In genomic region chr1:52306892-52307291, GRCm38 (mm10) we compare ENCODE assay signal across 9 mouse cellular contexts.
DNase-seq lines count a peak whose midpoint lies in the region; ATAC-seq and TF ChIP-seq lines count a peak whose summit lies in the region.
"Had no signal": no experiment of that assay in that cellular context is flagged by ENCODE, and none has a peak within 500 bp of the region (broad histone marks: within the 10 kb centered on the region; RNA-seq: fewer than 3 reads in every experiment).

No protein-coding gene starts in this region.

- H3K27ac ChIP-seq in intestine, embryonic 14.5 days (ENCODE audit: low read depth) = no peak overlapping the region
- H3K27ac ChIP-seq in intestine, embryonic 16.5 days (ENCODE audit: low read length) = no peak overlapping the region
- no peak overlapping the region for H3K27ac ChIP-seq in embryonic facial prominence, embryonic 10.5 days (replicated peaks)
- H3K27ac ChIP-seq in neural tube, embryonic 14.5 days (ENCODE audit: low read depth, low read length) = no peak overlapping the region
- H3K27ac ChIP-seq: embryonic facial prominence, embryonic 12.5 days had no signal

- no peak for ATAC-seq in intestine, embryonic 14.5 days (replicated peaks; ENCODE audit: low FRiP score, low TSS enrichment, low read depth)
- no peak for ATAC-seq in intestine, embryonic 16.5 days
- ATAC-seq in G1E (ENCODE audit: extremely low read depth, insufficient number of reproducible peaks, low FRiP score, poor library complexity, severe bottlenecking) = no peak
- peak; percentile 63 for ATAC-seq in neural tube, embryonic 14.5 days (ENCODE audit: low read depth)

- no peak overlapping the region for H3K4me3 ChIP-seq in intestine, embryonic 14.5 days (ENCODE audit: low read depth, low read length)
- no peak overlapping the region for H3K4me3 ChIP-seq in intestine, embryonic 16.5 days (ENCODE audit: low read length)
- no peak overlapping the region for H3K4me3 ChIP-seq in G1E (ENCODE audit: low read depth, low read length)
- H3K4me3 ChIP-seq in embryonic facial prominence, embryonic 10.5 days = no peak overlapping the region
- H3K4me3 ChIP-seq in neural tube, embryonic 14.5 days (ENCODE audit: low read depth, low read length) = no peak overlapping the region
- H3K4me3 ChIP-seq: embryonic facial prominence, embryonic 12.5 days had no signal

- H3K36me3 ChIP-seq in intestine, embryonic 14.5 days (ENCODE audit: control insufficient read depth, insufficient read depth, low read length) = no peaks in the 10 kb centered on the region
- no peaks in the 10 kb centered on the region for H3K36me3 ChIP-seq in intestine, embryonic 16.5 days (ENCODE audit: control insufficient read depth, insufficient read depth, low read length)
- H3K36me3 ChIP-seq in G1E (replicated peaks) = no peaks in the 10 kb centered on the region
- H3K36me3 ChIP-seq in embryonic facial prominence, embryonic 10.5 days (replicated peaks) = no peaks in the 10 kb centered on the region
- no peaks in the 10 kb centered on the region for H3K36me3 ChIP-seq in neural tube, embryonic 14.5 days (ENCODE audit: control insufficient read depth, insufficient read depth, low read length)
- H3K36me3 ChIP-seq: embryonic facial prominence, embryonic 12.5 days had no signal

- no peak overlapping the region for H3K9ac ChIP-seq in intestine, embryonic 14.5 days (ENCODE audit: low read length)
- no peak overlapping the region for H3K9ac ChIP-seq in intestine, embryonic 16.5 days (ENCODE audit: low read depth, low read length)
- H3K9ac ChIP-seq in neural tube, embryonic 14.5 days (replicated peaks; ENCODE audit: low read depth, low read length) = no peak overlapping the region
- H3K9ac ChIP-seq: embryonic facial prominence, embryonic 12.5 days had no signal

- DNase-seq in intestine, embryonic 14.5 days (ENCODE audit: low spot score) = peak; percentile 66
- DNase-seq in 416B (ENCODE audit: low read depth) = peak; percentile 76
- no peak for DNase-seq in G1E (ENCODE audit: low spot score)
- DNase-seq in embryonic facial prominence, embryonic 10.5 days (ENCODE audit: low spot score) = peak; percentile 45
- peak; percentile 65 for DNase-seq in layer of hippocampus, adult 11-12 months (ENCODE audit: low spot score)
- DNase-seq in urinary bladder, adult 18-20 months (ENCODE audit: low spot score in 2 of 2) = no peak

- WGBS in intestine, embryonic 14.5 days = 66% methylated on average over 6 of the region's 6 CpGs
- WGBS in intestine, embryonic 16.5 days = 58% methylated on average over 6 of the region's 6 CpGs
- WGBS in embryonic facial prominence, embryonic 10.5 days = 58% methylated on average over 6 of the region's 6 CpGs
- WGBS in neural tube, embryonic 14.5 days = 28% methylated on average over 6 of the region's 6 CpGs

- H3K4me2 ChIP-seq in intestine, embryonic 14.5 days (ENCODE audit: low read length) = no peak overlapping the region
- H3K4me2 ChIP-seq in intestine, embryonic 16.5 days (ENCODE audit: low read depth, low read length) = no peak overlapping the region
- no peak overlapping the region for H3K4me2 ChIP-seq in neural tube, embryonic 14.5 days (ENCODE audit: low read depth, low read length)
- H3K4me2 ChIP-seq: embryonic facial prominence, embryonic 12.5 days had no signal

- H3K9me3 ChIP-seq in intestine, embryonic 14.5 days (ENCODE audit: control insufficient read depth, low read length) = no peaks in the 10 kb centered on the region
- H3K9me3 ChIP-seq in intestine, embryonic 16.5 days (ENCODE audit: control insufficient read depth, low read length) = no peaks in the 10 kb centered on the region
- no peaks in the 10 kb centered on the region for H3K9me3 ChIP-seq in G1E (replicated peaks)
- no peaks in the 10 kb centered on the region for H3K9me3 ChIP-seq in embryonic facial prominence, embryonic 10.5 days
- no peaks in the 10 kb centered on the region for H3K9me3 ChIP-seq in neural tube, embryonic 14.5 days (ENCODE audit: control insufficient read depth, low read length)
- H3K9me3 ChIP-seq: embryonic facial prominence, embryonic 12.5 days had no signal

- no peaks in the 10 kb centered on the region for H3K27me3 ChIP-seq in intestine, embryonic 14.5 days (replicated peaks; ENCODE audit: control insufficient read depth, insufficient read depth, low read length)
- H3K27me3 ChIP-seq in intestine, embryonic 16.5 days (replicated peaks; ENCODE audit: control insufficient read depth, insufficient read depth, low read length) = no peaks in the 10 kb centered on the region
- H3K27me3 ChIP-seq in G1E (ENCODE audit: insufficient read depth, low read length) = peaks cover 3% of the 10 kb centered on the region; the same call in 1 of the 2 replicates
- H3K27me3 ChIP-seq in embryonic facial prominence, embryonic 10.5 days (replicated peaks; ENCODE audit: low read depth, poor library complexity, severe bottlenecking) = no peaks in the 10 kb centered on the region
- H3K27me3 ChIP-seq in neural tube, embryonic 14.5 days (ENCODE audit: control insufficient read depth, insufficient read depth, low read length) = no peaks in the 10 kb centered on the region
- H3K27me3 ChIP-seq: embryonic facial prominence, embryonic 12.5 days had no signal

- H3K4me1 ChIP-seq in intestine, embryonic 14.5 days (replicated peaks; ENCODE audit: control insufficient read depth, insufficient read depth, low read length) = no peaks in the 10 kb centered on the region
- H3K4me1 ChIP-seq in intestine, embryonic 16.5 days (ENCODE audit: control insufficient read depth, insufficient read depth, low read length) = no peaks in the 10 kb centered on the region
- H3K4me1 ChIP-seq in G1E (ENCODE audit: insufficient read depth, low read depth, low read length) = peaks cover 13% of the 10 kb centered on the region
- H3K4me1 ChIP-seq in embryonic facial prominence, embryonic 10.5 days = 0 out of 2 replicates have a peak, but pooled peaks cover 3% of the 10 kb centered on the region
- no peaks in the 10 kb centered on the region; the same call in 1 of the 2 replicates for H3K4me1 ChIP-seq in neural tube, embryonic 14.5 days (ENCODE audit: control insufficient read depth, insufficient read depth, low read length)
- H3K4me1 ChIP-seq: embryonic facial prominence, embryonic 12.5 days had no signal

- peak; percentile 64 for TF ChIP-seq CTCF in G1E (IDR thresholded peaks at IDR 0.05; ENCODE audit: low read depth, low read length)

Comparison
In these comparisons a context has a peak if more than half of its experiments do, and no peak if none do; other contexts are left out.
1. DNase-seq: peak in intestine, embryonic 14.5 days (single experiment), 416B (single experiment), embryonic facial prominence, embryonic 10.5 days (single experiment) and layer of hippocampus, adult 11-12 months (single experiment); none in G1E (single experiment) and urinary bladder, adult 18-20 months (0 of 2).